Comparison of ENCODE assay signal across 18 mouse cellular contexts in genomic region chr13:58747685-58748084, GRCm38 (mm10). TPM values are rescaled to one million over a fixed set of nuclear protein-coding genes. Genes with fewer than 3 reads are reported as not detected.
"Had no signal": no experiment of that assay in that cellular context is flagged by ENCODE, and none has a peak within 500 bp of the region (broad histone marks: within the 10 kb centered on the region; RNA-seq: fewer than 3 reads in every experiment).

No protein-coding gene starts in this region.

- H3K27ac ChIP-seq: kidney, postnatal 0 days; liver, embryonic 14.5 days; macrophage; midbrain, embryonic 12.5 days; midbrain, embryonic 15.5 days; neural tube, embryonic 12.5 days; neural tube, embryonic 15.5 days had no signal

- H3K36me3 ChIP-seq: midbrain, embryonic 12.5 days; midbrain, embryonic 15.5 days; neural tube, embryonic 12.5 days; neural tube, embryonic 15.5 days had no signal

- DNase-seq: kidney, adult 2 months; kidney, postnatal 25 days; liver, postnatal 0 days; lung, embryonic 14.5 days; right cerebral cortex, adult 18-20 months; thymus, adult 2 months; thymus, postnatal 14 days; thymus, postnatal 4 days had no signal

- H3K4me2 ChIP-seq: lung, embryonic 14.5 days; midbrain, embryonic 12.5 days; midbrain, embryonic 15.5 days; neural tube, embryonic 12.5 days; neural tube, embryonic 15.5 days had no signal

- H3K4me1 ChIP-seq: midbrain, embryonic 12.5 days; midbrain, embryonic 15.5 days; neural tube, embryonic 12.5 days; neural tube, embryonic 15.5 days had no signal

- ATAC-seq: intestine, postnatal 0 days; liver, postnatal 0 days; lung, postnatal 0 days; midbrain, embryonic 15.5 days had no signal

- H3K4me3 ChIP-seq: midbrain, embryonic 12.5 days; midbrain, embryonic 15.5 days; neural tube, embryonic 12.5 days; neural tube, embryonic 15.5 days had no signal

- H3K9ac ChIP-seq: liver, embryonic 14.5 days; liver, postnatal 0 days; lung, embryonic 14.5 days; midbrain, embryonic 12.5 days; midbrain, embryonic 15.5 days; neural tube, embryonic 12.5 days; neural tube, embryonic 15.5 days had no signal

- H3K27me3 ChIP-seq: midbrain, embryonic 12.5 days; midbrain, embryonic 15.5 days; neural tube, embryonic 12.5 days; neural tube, embryonic 15.5 days had no signal

- H3K9me3 ChIP-seq: midbrain, embryonic 15.5 days; neural tube, embryonic 15.5 days had no signal

RNA-seq across cellular contexts. Expression of gene Ntrk2, which starts 58.7 kb away (rescaled TPM):
- total RNA-seq: megakaryocyte, adult 5-6 weeks had no signal
- polyA plus RNA-seq: macrophage had no signal
